Mouse (Mus musculus) stomach, embryonic 16.5 days (tissue): ENCODE results near the gene Traf4. TPM values are rescaled to one million over a fixed set of nuclear protein-coding genes. Genes with fewer than 3 reads are reported as not detected.

Experiments
- ATAC-seq: fragments of 200-750 bp; cut with Nextera tagmentation; 2 replicates; pipeline ENCODE4 v1.8.0; 2017; ENCODE audit warnings: moderate number of reproducible peaks, moderate TSS enrichment; ENCODE audit not compliant: insufficient read depth, low FRiP score
- H3K27ac ChIP-seq: fragments of 300-500 bp; sonication (generic); 2 replicates; pipeline ENCODE4 v1.5.1; 2014; ENCODE audit warnings: low read length
- H3K27me3 ChIP-seq: fragments of 300-500 bp; sonication (generic); 2 replicates; pipeline ENCODE4 v1.6.1; 2014; ENCODE audit warnings: low read length, control low read depth, mixed read lengths; ENCODE audit not compliant: control insufficient read depth, insufficient read depth
- H3K36me3 ChIP-seq: fragments of 300-500 bp; sonication (generic); 2 replicates; pipeline ENCODE4 v1.6.1; 2014; ENCODE audit warnings: low read length; ENCODE audit not compliant: control insufficient read depth, insufficient read depth
- H3K4me1 ChIP-seq: fragments of 300-500 bp; sonication (generic); 2 replicates; pipeline ENCODE4 v1.6.1; 2014; ENCODE audit warnings: low read length, control low read depth, mixed read lengths; ENCODE audit not compliant: control insufficient read depth, insufficient read depth
- H3K4me2 ChIP-seq: fragments of 300-500 bp; sonication (generic); 2 replicates; pipeline ENCODE4 v1.6.1; 2014; ENCODE audit warnings: low read depth, low read length, mixed read lengths
- H3K4me3 ChIP-seq: fragments of 300-500 bp; sonication (generic); replicated peaks from 2 replicates; pipeline ENCODE4 v1.5.1; 2014; ENCODE audit warnings: mild to moderate bottlenecking, low read length
- H3K9ac ChIP-seq: fragments of 300-500 bp; sonication (generic); 2 replicates; pipeline ENCODE4 v1.6.1; 2014; ENCODE audit warnings: low read length
- H3K9me3 ChIP-seq: fragments of 300-500 bp; sonication (generic); replicated peaks from 2 replicates; pipeline ENCODE4 v1.6.1; 2016; ENCODE audit warnings: low read length, control low read depth; ENCODE audit not compliant: control insufficient read depth
- WGBS: fragments of 180-500 bp; shearing (Covaris S2); extraction: QIAGEN DNeasy Blood & Tissue Kit; methylation state at CpG from one replicate; pipeline ENCODE4 v1.1.7; 2014; 5-methylcytosine and 5-hydroxymethylcytosine counted together
- polyA plus RNA-seq: library from polyadenylated mRNA; unstranded; fragments of >200 nt; fragmentation: Nextera tagmentation; extraction: Ambion mirVana; gene quantifications from 2 replicates; pipeline ENCODE4 v1.2.1, GENCODE M21; 2015

Traf4 gene
- polyA plus RNA-seq, 1 experiment from 2014 or later: 55.1 TPM

DNA sequence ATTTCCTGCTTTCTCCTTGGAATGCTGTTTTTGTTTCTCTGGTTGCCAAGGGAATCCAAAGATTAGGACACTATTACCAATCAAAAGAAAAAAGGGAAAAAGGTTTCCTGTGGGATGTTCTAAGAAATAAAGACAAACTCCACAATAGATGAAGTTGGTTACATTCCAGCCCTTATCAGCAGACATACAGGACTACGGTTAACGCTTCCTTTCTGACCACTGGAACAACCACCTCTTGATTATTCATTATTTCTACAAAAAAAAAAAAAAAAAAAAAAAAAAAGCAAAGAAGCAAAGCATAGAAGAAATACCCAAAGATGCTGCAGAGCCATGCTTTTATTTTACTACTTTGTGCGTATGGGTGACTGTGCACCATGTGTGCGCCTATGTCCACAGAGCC is 42.6 kb downstream of the Traf4 start:
- ATAC-seq: no peak
- Histone ChIP-seq H3K36me3 (no peaks in the 10 kb centered on the region), H3K27me3 (no peaks in the 10 kb centered on the region), H3K4me3 (no peak overlapping the region), H3K27ac (no peak overlapping the region), H3K9me3 (no peaks in the 10 kb centered on the region), H3K4me1 (no peaks in the 10 kb centered on the region; the same call in none of the 2 replicates), H3K4me2 (no peak overlapping the region), H3K9ac (no peak overlapping the region)
- 86% methylated on average over 4 of the region's 4 CpGs for WGBS

DNA sequence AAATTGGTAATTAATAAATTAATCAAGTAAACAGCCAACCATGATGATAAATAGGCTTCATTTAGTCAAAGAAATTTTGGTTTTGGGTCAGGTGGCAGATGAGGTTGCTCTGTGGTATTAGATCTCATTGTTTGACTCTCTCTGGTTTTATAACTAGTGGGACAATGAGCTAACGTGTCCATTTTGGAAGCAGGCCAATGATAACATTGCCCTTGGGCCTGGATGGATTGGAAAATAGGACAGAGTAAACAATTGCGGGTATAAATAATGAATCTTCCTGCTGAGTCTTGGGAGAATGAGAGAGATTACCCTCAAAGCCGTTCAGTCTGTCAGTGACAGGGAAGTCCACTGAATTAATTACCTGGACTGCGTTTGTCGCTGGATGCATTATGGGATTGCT is 44.2 kb downstream of the Traf4 start:
- Histone ChIP-seq H3K9ac (no peak overlapping the region), H3K9me3 (no peaks in the 10 kb centered on the region), H3K4me2 (no peak overlapping the region), H3K27me3 (no peaks in the 10 kb centered on the region), H3K27ac (no peak overlapping the region), H3K4me3 (no peak overlapping the region), H3K36me3 (no peaks in the 10 kb centered on the region), H3K4me1 (peaks cover 1% of the 10 kb centered on the region)
- no peak for ATAC-seq
- 36% methylated on average over 5 of the region's 5 CpGs for WGBS

DNA sequence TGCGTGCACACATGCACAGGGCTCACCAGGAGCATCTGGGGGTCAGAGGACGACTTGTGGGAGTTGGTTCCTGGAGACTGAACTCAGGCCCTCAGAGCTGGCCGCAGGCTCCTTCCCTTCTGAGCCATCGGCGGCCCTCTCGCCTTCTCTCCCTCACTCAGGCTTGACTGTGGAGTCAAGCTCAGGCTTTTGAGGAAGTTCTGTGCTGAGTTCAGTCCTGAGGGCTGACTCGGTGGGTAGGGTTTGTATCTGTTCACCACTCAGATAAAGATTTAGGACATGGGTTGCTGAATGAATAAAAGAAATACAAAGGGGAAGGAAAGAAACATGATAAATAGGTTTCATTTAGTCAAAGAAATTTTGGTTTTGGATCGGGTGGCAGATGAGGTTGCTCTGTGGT is 45.5 kb downstream of the Traf4 start:
- Histone ChIP-seq H3K4me2 (no peak overlapping the region), H3K4me1 (peaks cover 8% of the 10 kb centered on the region), H3K36me3 (no peaks in the 10 kb centered on the region), H3K27ac (no peak overlapping the region), H3K4me3 (no peak overlapping the region), H3K9me3 (no peaks in the 10 kb centered on the region), H3K9ac (no peak overlapping the region), H3K27me3 (no peaks in the 10 kb centered on the region)
- ATAC-seq: no peak
- WGBS: 74% methylated on average over 8 of the region's 8 CpGs

DNA sequence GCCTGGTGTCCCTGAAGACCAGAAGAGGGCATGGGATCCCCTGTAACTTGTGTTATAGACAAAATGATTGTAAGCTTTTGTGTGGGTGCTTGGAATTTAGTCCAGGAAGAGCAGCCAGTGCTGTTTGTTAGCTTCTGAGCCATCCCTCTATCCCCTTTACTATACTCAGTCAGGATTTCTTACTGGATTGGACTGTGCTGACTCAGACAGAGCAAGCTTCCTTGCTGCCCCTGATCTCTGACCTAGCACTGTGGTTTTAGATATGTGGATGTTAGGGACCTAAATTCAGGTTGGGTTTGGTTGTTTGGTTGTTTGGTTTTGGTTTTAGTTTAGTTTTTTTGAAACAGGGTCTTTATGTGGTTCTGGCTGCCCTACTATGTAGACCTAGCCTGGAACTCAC is 46.9 kb downstream of the Traf4 start:
- Histone ChIP-seq H3K27me3 (no peaks in the 10 kb centered on the region), H3K4me3 (no peak overlapping the region), H3K4me2 (no peak overlapping the region), H3K9me3 (no peaks in the 10 kb centered on the region), H3K36me3 (no peaks in the 10 kb centered on the region), H3K4me1 (peaks cover 16% of the 10 kb centered on the region), H3K27ac (no peak overlapping the region), H3K9ac (no peak overlapping the region)
- no peak for ATAC-seq

DNA sequence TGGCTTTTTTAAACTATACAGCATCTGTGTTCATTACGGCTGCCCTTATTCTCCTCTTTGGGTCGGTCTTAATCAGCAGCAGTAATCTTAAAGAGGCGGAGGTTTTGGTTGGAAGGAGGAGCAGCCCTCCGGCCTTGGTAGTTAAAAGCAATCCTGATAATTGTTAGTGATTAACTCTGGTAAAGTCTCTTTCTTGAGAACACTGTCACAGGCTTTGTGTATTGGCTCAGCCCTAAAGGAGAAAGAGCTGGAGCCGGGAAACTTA is 49.3 kb downstream of the Traf4 start:
- peak overlapping the region; percentile 82 for H3K9ac ChIP-seq
- H3K36me3 ChIP-seq: no peaks in the 10 kb centered on the region
- H3K4me3 ChIP-seq: peak overlapping the region; percentile 88
- peak overlapping the region; percentile 83 for H3K4me2 ChIP-seq
- ATAC-seq: no peak
- 8% methylated on average over 5 of the region's 5 CpGs for WGBS
- peak overlapping the region; percentile 70; the same call in 1 of the 2 replicates for H3K27ac ChIP-seq
- no peaks in the 10 kb centered on the region for H3K9me3 ChIP-seq
- H3K4me1 ChIP-seq: peaks cover 16% of the 10 kb centered on the region
- H3K27me3 ChIP-seq: no peaks in the 10 kb centered on the region

DNA sequence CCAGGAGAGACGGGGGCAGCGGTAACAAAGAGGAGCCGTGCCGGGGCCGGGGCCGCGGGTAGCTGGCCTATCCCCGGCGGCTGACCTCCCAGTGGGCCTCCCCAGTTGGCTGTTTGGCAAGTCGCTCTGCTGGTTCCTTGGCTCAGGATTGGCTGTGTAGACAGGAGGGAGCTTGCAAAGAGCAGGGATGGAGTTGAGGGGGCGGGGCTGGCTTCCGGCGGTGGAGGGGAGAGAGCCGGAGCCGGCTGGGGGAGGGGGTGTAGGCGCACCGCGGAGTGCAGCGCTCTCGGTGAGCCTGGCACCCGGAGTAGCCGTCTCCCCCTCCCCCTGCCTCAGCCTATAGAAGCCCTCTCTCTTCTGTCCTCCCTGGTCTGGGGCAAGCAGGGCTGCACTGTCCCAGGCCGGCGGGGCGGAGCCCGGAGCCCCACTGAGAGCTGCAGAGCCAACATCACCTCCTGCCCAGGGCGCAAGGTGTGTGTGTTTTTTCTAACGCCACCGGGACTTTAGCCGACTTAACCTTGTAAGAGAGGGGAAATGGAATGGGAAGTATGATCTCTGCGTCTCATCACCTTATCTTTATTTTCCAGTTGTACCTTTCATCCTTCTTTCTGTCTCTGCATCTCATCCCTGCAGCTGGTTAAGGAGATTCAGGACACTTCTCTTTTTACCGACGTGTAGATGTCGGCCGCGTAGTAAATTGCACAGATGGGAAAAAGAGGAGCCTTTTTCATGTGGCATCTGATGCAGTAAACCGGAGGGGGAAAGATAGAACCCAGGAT is 49.8 kb downstream of the Traf4 start:
- Histone ChIP-seq H3K4me2 (peak overlapping the region; percentile 83), H3K27ac (peak overlapping the region; percentile 70), H3K27me3 (no peaks in the 10 kb centered on the region), H3K9ac (peak overlapping the region; percentile 82), H3K9me3 (no peaks in the 10 kb centered on the region), H3K4me3 (peak overlapping the region; percentile 88), H3K4me1 (peaks cover 16% of the 10 kb centered on the region), H3K36me3 (no peaks in the 10 kb centered on the region)
- ATAC-seq: peak; percentile 100
- WGBS: under 1% methylated on average over 36 of the region's 37 CpGs

DNA sequence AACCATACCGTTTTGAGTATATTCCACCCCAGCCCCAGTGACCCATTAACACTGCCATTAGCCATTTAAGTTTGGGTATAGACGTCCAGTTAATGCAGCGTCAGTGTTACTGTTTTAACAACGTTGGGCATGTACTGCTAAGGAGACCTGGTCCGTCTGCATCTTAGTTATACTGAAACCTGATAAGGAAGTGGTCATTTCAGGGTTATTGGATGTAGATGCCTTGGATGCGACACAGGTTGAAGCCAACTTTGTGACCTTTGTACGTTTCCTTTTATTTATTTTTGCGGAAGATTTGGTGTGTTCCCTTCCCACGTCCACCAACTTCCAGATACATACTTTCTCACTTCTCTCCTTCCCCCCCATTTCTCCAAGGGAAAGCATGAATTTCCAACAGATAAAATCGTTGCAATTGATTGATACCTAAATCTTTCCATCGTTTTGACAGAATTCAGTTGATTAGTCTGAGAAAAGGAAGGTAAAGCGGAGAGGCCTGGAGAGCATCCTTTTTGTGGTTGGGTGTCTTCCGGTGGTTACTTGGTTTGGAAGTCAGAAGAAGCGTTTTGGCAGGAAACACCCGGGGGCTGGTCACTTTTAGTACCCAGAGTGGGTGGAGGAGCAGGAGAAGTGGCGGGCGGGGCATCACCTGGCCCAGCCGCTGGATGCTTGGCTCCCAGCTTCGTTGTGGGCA is 50.6 kb downstream of the Traf4 start:
- Histone ChIP-seq H3K27me3 (no peaks in the 10 kb centered on the region), H3K4me2 (peak overlapping the region; percentile 83), H3K9me3 (no peaks in the 10 kb centered on the region), H3K4me1 (peaks cover 16% of the 10 kb centered on the region), H3K9ac (peak overlapping the region; percentile 82), H3K27ac (peak overlapping the region; percentile 36), H3K36me3 (no peaks in the 10 kb centered on the region), H3K4me3 (peak overlapping the region; percentile 88)
- 4% methylated on average over 19 of the region's 19 CpGs for WGBS
- ATAC-seq: no peak

DNA sequence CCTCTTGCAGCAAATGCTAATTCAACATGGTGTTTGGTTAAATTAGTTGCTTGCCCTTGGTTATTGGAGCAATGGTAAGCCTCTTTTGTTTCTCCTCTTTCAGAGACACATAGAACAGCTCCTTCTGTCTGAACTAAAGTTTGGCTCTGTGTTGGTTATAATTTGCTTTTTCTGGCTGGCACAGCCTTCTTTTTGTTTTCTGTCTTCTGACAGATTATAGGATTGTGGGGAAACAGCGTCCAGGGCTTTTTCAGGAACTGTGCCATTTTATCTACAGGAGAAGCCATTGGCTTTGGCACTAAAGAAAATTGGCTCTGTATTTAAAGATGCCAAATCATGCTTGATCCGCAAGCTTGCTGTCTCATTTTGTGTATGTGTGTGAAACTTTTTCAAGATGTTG is 51.8 kb downstream of the Traf4 start:
- Histone ChIP-seq H3K9ac (no peak overlapping the region), H3K4me2 (no peak overlapping the region), H3K4me3 (no peak overlapping the region), H3K9me3 (no peaks in the 10 kb centered on the region), H3K4me1 (peaks cover 16% of the 10 kb centered on the region), H3K36me3 (no peaks in the 10 kb centered on the region), H3K27ac (no peak overlapping the region), H3K27me3 (no peaks in the 10 kb centered on the region)
- ATAC-seq: no peak
- 79% methylated on average over 2 of the region's 2 CpGs for WGBS
